In genomic region chr7:78913649-78914544, GRCm38 (mm10) we compare ENCODE assay signal across 9 mouse cellular contexts. TPM values are rescaled to one million over a fixed set of nuclear protein-coding genes. Genes with fewer than 3 reads are reported as not detected.
A peak's percentile ranks its signal among the peaks of the same experiment; 100 is the strongest.
DNase-seq lines count a peak whose midpoint lies in the region; ATAC-seq and TF ChIP-seq lines count a peak whose summit lies in the region.
"Had no signal": no experiment of that assay in that cellular context is flagged by ENCODE, and none has a peak within 500 bp of the region (broad histone marks: within the 10 kb centered on the region; RNA-seq: fewer than 3 reads in every experiment).

No protein-coding gene starts in this region.

- TF ChIP-seq CTCF in thymus, adult 2 months (IDR thresholded peaks at IDR 0.05; ENCODE audit: borderline replicate concordance, control insufficient read depth, extremely low read depth, insufficient read depth, low read length, poor library complexity), result no peak

- no peak for TF ChIP-seq POLR2A in thymus, adult 2 months (IDR thresholded peaks at IDR 0.05; ENCODE audit: control insufficient read depth, extremely low read depth, insufficient read depth, low read length, poor library complexity)

- H3K27me3 ChIP-seq in embryonic facial prominence, embryonic 14.5 days (replicated peaks; ENCODE audit: control insufficient read depth, insufficient read depth, low read length), result no peaks in the 10 kb centered on the region
- H3K27me3 ChIP-seq in embryonic facial prominence, embryonic 10.5 days (replicated peaks; ENCODE audit: low read depth, poor library complexity, severe bottlenecking), result peaks cover 3% of the 10 kb centered on the region; the same call in 1 of the 2 replicates
- H3K27me3 ChIP-seq in thymus, adult 2 months (ENCODE audit: control insufficient read depth, insufficient read depth, low read length), result no peaks in the 10 kb centered on the region
- H3K27me3 ChIP-seq: limb, embryonic 13.5 days had no signal

- 80% methylated on average over 19 of the region's 19 CpGs for WGBS in embryonic facial prominence, embryonic 14.5 days
- 81% methylated on average over 19 of the region's 19 CpGs for WGBS in embryonic facial prominence, embryonic 10.5 days
- 43% methylated on average over 19 of the region's 19 CpGs for WGBS in thymus, adult 2 months

- no peak overlapping the region for H3K9ac ChIP-seq in embryonic facial prominence, embryonic 14.5 days (ENCODE audit: low read depth, low read length)
- H3K9ac ChIP-seq: limb, embryonic 13.5 days had no signal

- peak overlapping the region; percentile 18; the same call in 1 of the 2 replicates for H3K4me2 ChIP-seq in embryonic facial prominence, embryonic 14.5 days (ENCODE audit: low read depth, low read length)
- H3K4me2 ChIP-seq: limb, embryonic 13.5 days had no signal

- DNase-seq in embryonic facial prominence, embryonic 14.5 days (ENCODE audit: low spot score), result peak; percentile 36
- no peak for DNase-seq in embryonic facial prominence, embryonic 10.5 days (ENCODE audit: low spot score)
- peak; percentile 86 for DNase-seq in CD4-positive helper T cell, adult 2 months (ENCODE audit: low read depth, low spot score)
- peak; percentile 84 for DNase-seq in c-Kit-positive CD71-positive TER-119-negative erythroid progenitor cells, embryonic 14.5 days (ENCODE audit: low read depth)
- DNase-seq in induced T-regulatory cell, adult 2 months (ENCODE audit: low read depth), result peak; percentile 90
- DNase-seq in lung, postnatal 4 days, result peak; percentile 85 to 87
- DNase-seq in thymus, adult 2 months, result peak; percentile 41
- no peak for DNase-seq in left cerebral cortex, adult 9 months (ENCODE audit: low spot score in 2 of 2)

- no peak overlapping the region for H3K27ac ChIP-seq in embryonic facial prominence, embryonic 14.5 days (replicated peaks; ENCODE audit: low read depth, low read length)
- no peak overlapping the region for H3K27ac ChIP-seq in embryonic facial prominence, embryonic 10.5 days (replicated peaks)
- peak overlapping the region; percentile 73 for H3K27ac ChIP-seq in thymus, adult 2 months (ENCODE audit: control insufficient read depth, insufficient read depth, low read length)
- H3K27ac ChIP-seq: limb, embryonic 13.5 days had no signal

- H3K4me3 ChIP-seq in embryonic facial prominence, embryonic 14.5 days (ENCODE audit: low read depth, low read length), result no peak overlapping the region
- H3K4me3 ChIP-seq in embryonic facial prominence, embryonic 10.5 days, result no peak overlapping the region
- peak overlapping the region; percentile 75 for H3K4me3 ChIP-seq in thymus, adult 2 months (ENCODE audit: control insufficient read depth, insufficient read depth, low read length)
- H3K4me3 ChIP-seq: limb, embryonic 13.5 days had no signal

- peak; percentile 36; the same call in 1 of the 2 replicates for ATAC-seq in embryonic facial prominence, embryonic 14.5 days (ENCODE audit: low read depth)

- H3K36me3 ChIP-seq in embryonic facial prominence, embryonic 14.5 days (ENCODE audit: control insufficient read depth, insufficient read depth, low read length), result peaks cover 11% of the 10 kb centered on the region; the same call in 1 of the 2 replicates
- H3K36me3 ChIP-seq in embryonic facial prominence, embryonic 10.5 days (replicated peaks), result peaks cover 15% of the 10 kb centered on the region
- H3K36me3 ChIP-seq in thymus, adult 2 months (ENCODE audit: control insufficient read depth, insufficient read depth, low read length), result no peaks in the 10 kb centered on the region

- peaks cover 13% of the 10 kb centered on the region; the same call in 1 of the 2 replicates for H3K4me1 ChIP-seq in embryonic facial prominence, embryonic 14.5 days (ENCODE audit: control insufficient read depth, insufficient read depth, low read length)
- H3K4me1 ChIP-seq in embryonic facial prominence, embryonic 10.5 days, result peaks cover 27% of the 10 kb centered on the region
- H3K4me1 ChIP-seq in thymus, adult 2 months (replicated peaks; ENCODE audit: control insufficient read depth, insufficient read depth, low read length), result peaks cover 26% of the 10 kb centered on the region

- H3K9me3 ChIP-seq in embryonic facial prominence, embryonic 14.5 days (ENCODE audit: control insufficient read depth, low read length), result no peaks in the 10 kb centered on the region
- no peaks in the 10 kb centered on the region for H3K9me3 ChIP-seq in embryonic facial prominence, embryonic 10.5 days
- H3K9me3 ChIP-seq: limb, embryonic 13.5 days had no signal

RNA-seq across cellular contexts. Expression of gene Isg20, which starts 0.7 kb away (rescaled TPM):
- 3.4 and 5.1 TPM in 2 replicates for polyA plus RNA-seq in embryonic facial prominence, embryonic 14.5 days (2014; fragmentation: Nextera tagmentation; extraction: Ambion mirVana)
- polyA plus RNA-seq in embryonic facial prominence, embryonic 10.5 days (2016; fragmentation: Nextera tagmentation; extraction: Ambion mirVana), result 0.40 and 0.55 TPM in 2 replicates
- 159 and 194 TPM in 2 replicates for polyA plus RNA-seq in thymus, adult 2 months (2012; rRNA removed)

RNA-seq across cellular contexts. Expression of gene Aen, which starts 18.2 kb away (rescaled TPM):
- polyA plus RNA-seq in embryonic facial prominence, embryonic 14.5 days (2014; fragmentation: Nextera tagmentation; extraction: Ambion mirVana), result 31.8 and 32.7 TPM in 2 replicates
- 66.2 and 70.1 TPM in 2 replicates for polyA plus RNA-seq in embryonic facial prominence, embryonic 10.5 days (2016; fragmentation: Nextera tagmentation; extraction: Ambion mirVana)
- 32.3 and 39.2 TPM in 2 replicates for polyA plus RNA-seq in thymus, adult 2 months (2012; rRNA removed)

Comparison
In these comparisons a context has a peak if more than half of its experiments do, and no peak if none do; other contexts are left out.
1. DNase-seq: peak in embryonic facial prominence, embryonic 14.5 days (single experiment), CD4-positive helper T cell, adult 2 months (single experiment), c-Kit-positive CD71-positive TER-119-negative erythroid progenitor cells, embryonic 14.5 days (single experiment), induced T-regulatory cell, adult 2 months (single experiment), lung, postnatal 4 days (2 of 2) and thymus, adult 2 months (single experiment); none in embryonic facial prominence, embryonic 10.5 days (single experiment) and left cerebral cortex, adult 9 months (0 of 2).
2. RNA of gene Isg20, which starts 0.7 kb away (polyA plus RNA-seq): 159 to 194 TPM in thymus, adult 2 months; 3.4 to 5.1 TPM in embryonic facial prominence, embryonic 14.5 days and 0.40 to 0.55 TPM in embryonic facial prominence, embryonic 10.5 days; every median in the first group is over 10 times any median in the second.